Mouse (Mus musculus) colon, adult 2 months (tissue): Measurements from ENCODE around the gene Gm16440. TPM values are rescaled to one million over a fixed set of nuclear protein-coding genes. Genes with fewer than 3 reads are reported as not detected.

ENCODE experiments used
- polyA plus RNA-seq: library from polyadenylated mRNA; depleted of rRNA; stranded (reverse); fragments of >200 nt; gene quantifications from 2 replicates; pipeline ENCODE4 v1.2.3, GENCODE M21; 2012; rRNA removed

The Gm16440 gene
- polyA plus RNA-seq: not detected in 2 replicates

DNA sequence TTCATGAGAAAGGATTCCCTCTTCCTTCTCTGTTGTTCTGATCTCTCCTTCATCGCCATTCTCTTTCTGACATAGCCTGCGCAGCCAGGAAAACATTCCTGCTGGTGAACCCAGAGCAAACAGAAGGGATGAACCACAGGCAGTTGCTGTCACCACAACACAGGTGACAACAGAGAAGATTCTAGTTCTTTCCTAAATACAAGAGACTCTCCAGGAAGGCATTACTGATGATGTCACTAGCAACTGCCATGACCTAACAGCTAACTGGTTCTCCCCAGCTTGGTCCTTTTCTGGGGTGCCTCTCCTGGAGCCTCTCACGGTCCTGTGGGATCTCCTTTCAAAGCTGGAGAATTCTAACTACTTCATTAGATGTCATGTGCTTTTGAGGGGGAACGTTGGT lies at the start of gene Gm16440:
TSS of gene Gm16440 (minus strand) at position 101 of the 400 bp plus-strand sequence.

GRCm38 (mm10) chr14:6412382-6412781 lies 22.3 kb upstream of the Gm16440 start, which contains the start of gene Gm3591:
TSS of gene Gm3591 (minus strand) at chr14:6412482.

GRCm38 (mm10) chr14:6343578-6343977 lies 46.5 kb downstream of the Gm16440 start, which contains the start of gene Gm3618:
TSS of gene Gm3618 (minus strand) at chr14:6343678.

Other genes with a start within 250 kb of the Gm16440 start
- gene Gm21560, start 171.0 kb downstream of the Gm16440 start, polyA plus RNA-seq: not detected in 2 replicates
- 0.37 TPM in 1 of 2 replicates, not detected in the other for gene Gm3411, start 103.1 kb downstream of the Gm16440 start, polyA plus RNA-seq
- not detected in 2 replicates for gene Gm21103, start 85.5 kb downstream of the Gm16440 start, polyA plus RNA-seq
- not detected in 2 replicates for gene Gm3618, start 46.6 kb downstream of the Gm16440 start, polyA plus RNA-seq
- gene Gm3591, start 22.2 kb upstream of the Gm16440 start, polyA plus RNA-seq: 0.06 and 0.21 TPM in 2 replicates
- not detected in 2 replicates for gene Gm3594, start 54.3 kb upstream of the Gm16440 start, polyA plus RNA-seq
- gene Gm8356, start 147.0 kb upstream of the Gm16440 start, polyA plus RNA-seq: not detected in 2 replicates
- gene Gm3629, start 200.3 kb upstream of the Gm16440 start, polyA plus RNA-seq: not detected in 2 replicates
- gene Gm3460, start 232.1 kb upstream of the Gm16440 start, polyA plus RNA-seq: not detected in 2 replicates